Mouse (Mus musculus) erythroblast, embryonic 14.5 days (primary cell): Measurements from ENCODE around the gene Mrps9.

Experiments used
- GATA1 ChIP-seq: IDR thresholded peaks from 2 replicates; pipeline ENCODE4 v1.6.1; 2012; ENCODE audit warnings: low read length, inconsistent platforms, mixed read lengths
- TAL1 ChIP-seq: IDR thresholded peaks from 3 replicates; pipeline ENCODE4 v1.6.1; 2012; ENCODE audit warnings: low read length, inconsistent platforms, mixed read lengths

- TF ChIP-seq GATA1 = no peak
- no peak for TF ChIP-seq TAL1
Measured at GRCm38 (mm10) chr1:42889421-42889887, 38.4 kb downstream of the Mrps9 start.
